Mouse (Mus musculus) kidney, adult 2 months (tissue): ENCODE results near the gene Fbxo47. TPM values are rescaled to one million over a fixed set of nuclear protein-coding genes. Genes with fewer than 3 reads are reported as not detected.
"Not testable (repeated sequence)": the region's sequence is repeated elsewhere in the genome, so short reads cannot be mapped to it uniquely, and the experiment has no call there.

Experiments used
- DNase-seq: peaks from one replicate; pipeline ENCODE4 v3.0.0; 2021
- H3K27ac ChIP-seq: fragments of 200-500 bp; 2 replicates; pipeline ENCODE4 v1.5.1; 2012; ENCODE audit warnings: low read depth, low read length, control low read depth, inconsistent platforms; ENCODE audit not compliant: insufficient read depth
- H3K27me3 ChIP-seq: fragments of 200-500 bp; replicated peaks from 2 replicates; pipeline ENCODE4 v1.6.1; 2012; ENCODE audit warnings: mild to moderate bottlenecking, moderate library complexity, low read length, inconsistent platforms; ENCODE audit not compliant: control insufficient read depth, insufficient read depth
- H3K36me3 ChIP-seq: fragments of 200-500 bp; 2 replicates; pipeline ENCODE4 v1.6.1; 2012; ENCODE audit warnings: mild to moderate bottlenecking, moderate library complexity, low read length, inconsistent platforms; ENCODE audit not compliant: control insufficient read depth, insufficient read depth
- H3K4me1 ChIP-seq: fragments of 200-500 bp; 2 replicates; pipeline ENCODE4 v1.6.1; 2011; ENCODE audit warnings: low read length; ENCODE audit not compliant: control insufficient read depth, insufficient read depth
- H3K4me3 ChIP-seq: fragments of 200-500 bp; 2 replicates; pipeline ENCODE4 v1.5.1; 2011; ENCODE audit warnings: mild to moderate bottlenecking, low read depth, low read length, control low read depth; ENCODE audit not compliant: insufficient read depth
- CTCF ChIP-seq: fragments of 200-500 bp; conservative IDR thresholded peaks from 2 replicates; pipeline ENCODE4 v1.5.1; 2011; ENCODE audit warnings: low read depth, mild to moderate bottlenecking, control low read depth, low read length, moderate library complexity, mixed read lengths; ENCODE audit not compliant: insufficient read depth, insufficient read length
- POLR2A ChIP-seq: fragments of 200-500 bp; IDR thresholded peaks from one replicate; pipeline ENCODE4 v1.6.1; 2011; ENCODE audit warnings: low read depth, low read length, control low read depth
- WGBS: fragments of 180-500 bp; shearing (Covaris S2); methylation state at CpG from one replicate; pipeline ENCODE4 v1.1.7; 2018; 5-methylcytosine and 5-hydroxymethylcytosine counted together
- polyA plus RNA-seq: library from polyadenylated mRNA; depleted of rRNA; stranded (reverse); fragments of >200 nt; gene quantifications from 2 replicates; pipeline ENCODE4 v1.2.3, GENCODE M21; 2012

Gene Fbxo47
- polyA plus RNA-seq, 1 experiment, result 0.33 TPM

DNA sequence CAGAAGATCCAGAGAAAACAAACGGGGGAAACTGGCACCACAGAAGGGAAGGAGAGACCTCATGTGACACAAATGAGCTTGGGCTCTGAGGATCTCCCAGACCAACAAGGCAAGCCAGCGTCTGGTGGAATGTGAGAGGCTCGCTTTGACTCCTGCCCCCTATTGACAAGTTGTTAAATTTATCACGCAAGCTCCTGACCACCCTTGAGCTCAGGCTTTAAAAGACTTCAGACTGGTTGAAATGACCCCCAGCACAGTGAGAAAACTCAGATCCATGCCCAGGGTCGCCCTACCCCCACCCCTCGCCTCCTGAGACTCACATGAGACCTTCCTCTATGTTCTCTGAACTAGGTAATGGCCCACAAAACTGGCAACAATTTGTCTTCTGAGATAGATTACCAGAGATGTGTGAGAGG is 43.4 kb downstream of the Fbxo47 start, which contains the start of gene B230217C12Rik:
TSS of gene B230217C12Rik (plus strand) at position 242 of the 416 bp plus-strand sequence.
- peak within 1 kb of the TSS; percentile 61; the same call in 1 of the 2 replicates for H3K27ac ChIP-seq
- peak within 1 kb of the TSS; percentile 29 for H3K4me3 ChIP-seq
- no peaks in the 10 kb centered on the region for H3K27me3 ChIP-seq
- no peaks in the 10 kb centered on the region; the same call in 1 of the 2 replicates for H3K36me3 ChIP-seq
- WGBS, result 5% methylated on average over 6 of the region's 6 CpGs
- peak; percentile 37 for DNase-seq
- TF ChIP-seq POLR2A (no peak), CTCF (peak; percentile 53)
- peaks cover 2% of the 10 kb centered on the region; the same call in 1 of the 2 replicates for H3K4me1 ChIP-seq

DNA sequence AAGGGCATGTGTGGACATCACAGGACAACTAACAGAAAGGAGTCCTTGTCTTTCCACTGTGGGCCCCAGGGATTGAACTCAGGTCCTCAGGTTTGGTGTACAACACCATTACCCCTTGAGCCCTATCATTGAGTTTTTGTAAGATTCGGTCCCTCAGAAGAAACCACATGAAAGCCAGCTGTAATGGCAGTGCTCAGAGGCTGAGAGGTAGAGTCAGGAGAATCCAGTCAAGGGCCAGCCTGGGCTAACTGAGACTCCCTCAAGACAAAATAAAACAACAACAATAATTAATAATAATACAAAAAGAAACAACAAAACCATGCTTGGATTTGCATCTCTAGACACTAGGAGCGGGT is 43.8 kb downstream of the Fbxo47 start:
- WGBS, result 66% methylated on average over 2 of the region's 2 CpGs
- H3K27me3 ChIP-seq, result no peaks in the 10 kb centered on the region
- peaks cover 2% of the 10 kb centered on the region; the same call in 1 of the 2 replicates for H3K4me1 ChIP-seq
- no peak for DNase-seq
- no peak overlapping the region for H3K27ac ChIP-seq
- TF ChIP-seq CTCF (no peak), POLR2A (no peak)
- H3K4me3 ChIP-seq, result no peak overlapping the region
- no peaks in the 10 kb centered on the region; the same call in 1 of the 2 replicates for H3K36me3 ChIP-seq

DNA sequence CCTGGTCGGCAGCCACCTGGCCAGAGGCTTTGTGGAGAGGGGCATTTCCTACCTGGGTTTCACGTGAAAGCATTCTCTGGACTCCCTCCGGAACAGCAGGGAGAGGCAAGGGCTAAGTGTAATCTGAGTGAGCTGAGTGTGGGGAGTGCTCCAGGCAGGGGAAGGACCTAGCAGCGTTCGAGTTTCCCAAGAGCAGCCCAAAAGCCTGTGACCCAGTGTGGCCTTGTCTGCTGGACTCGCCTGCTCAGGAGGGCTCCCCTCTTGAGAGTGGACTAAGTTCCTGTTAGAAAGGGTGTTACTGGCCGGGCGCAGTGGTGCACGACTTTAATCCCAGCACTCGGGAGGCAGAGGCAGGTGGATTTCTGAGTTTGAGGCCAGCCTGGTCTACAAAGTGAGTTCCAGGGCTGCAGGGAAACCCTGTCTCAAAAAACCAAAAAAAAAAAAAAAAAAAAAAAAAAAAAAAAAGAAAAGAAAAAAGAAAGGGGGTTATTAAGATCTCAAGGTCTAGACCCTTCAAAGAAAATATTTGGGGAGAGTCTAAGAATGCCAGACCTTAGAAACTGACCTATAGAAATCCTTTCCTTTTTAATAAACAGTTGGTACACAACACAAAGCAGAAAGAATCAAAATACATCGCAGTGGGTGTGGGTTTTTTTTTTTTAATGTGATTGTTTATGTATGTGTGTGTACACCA is 44.4 kb downstream of the Fbxo47 start:
- no peak for TF ChIP-seq POLR2A
- TF ChIP-seq CTCF, result no peak
- H3K4me3 ChIP-seq, result no peak overlapping the region
- 58% methylated on average over 11 of the region's 11 CpGs for WGBS
- H3K4me1 ChIP-seq, result peaks cover 2% of the 10 kb centered on the region; the same call in 1 of the 2 replicates
- DNase-seq, result no peak
- H3K27me3 ChIP-seq, result no peaks in the 10 kb centered on the region
- no peak overlapping the region for H3K27ac ChIP-seq
- no peaks in the 10 kb centered on the region; the same call in 1 of the 2 replicates for H3K36me3 ChIP-seq

DNA sequence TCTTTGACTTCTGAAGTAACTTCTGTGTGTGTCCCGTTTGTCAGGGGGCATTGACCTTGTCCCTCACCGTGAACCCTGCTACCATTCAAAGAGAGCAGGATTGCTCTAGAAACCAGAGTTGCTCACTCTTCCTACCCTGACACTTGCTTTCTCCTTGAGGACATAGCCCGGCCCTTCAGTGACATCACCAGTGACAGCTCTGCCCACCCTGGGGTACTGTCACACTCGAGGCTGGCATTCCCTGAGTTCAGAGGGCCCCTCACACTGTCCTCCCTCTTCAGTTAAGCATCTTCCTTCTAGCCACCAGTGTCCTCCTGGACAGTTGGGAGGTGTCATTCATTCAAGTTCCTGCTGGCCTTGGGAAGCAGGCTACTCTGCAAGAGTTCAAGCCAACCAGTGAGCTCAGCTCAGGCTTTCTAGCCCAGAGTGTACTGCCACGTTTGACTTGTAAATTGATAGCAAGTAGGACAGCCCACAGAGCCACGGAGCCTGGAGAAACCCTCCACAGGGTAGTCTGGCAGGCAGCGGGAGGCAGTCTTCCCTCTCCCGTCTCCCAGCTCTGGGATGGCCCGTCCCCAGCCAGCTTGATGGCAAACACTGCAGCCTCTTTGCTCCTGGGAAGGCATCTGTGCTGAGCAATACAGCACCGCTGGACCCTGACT is 45.0 kb downstream of the Fbxo47 start:
- Histone ChIP-seq H3K4me3 (no peak overlapping the region), H3K4me1 (peaks cover 2% of the 10 kb centered on the region; the same call in 1 of the 2 replicates), H3K36me3 (no peaks in the 10 kb centered on the region; the same call in 1 of the 2 replicates), H3K27ac (no peak overlapping the region), H3K27me3 (no peaks in the 10 kb centered on the region)
- whole genome bisulfite sequencing, result 45% methylated on average over 10 of the region's 10 CpGs
- TF ChIP-seq POLR2A, result no peak
- TF ChIP-seq CTCF, result no peak
- DNase-seq, result no peak

DNA sequence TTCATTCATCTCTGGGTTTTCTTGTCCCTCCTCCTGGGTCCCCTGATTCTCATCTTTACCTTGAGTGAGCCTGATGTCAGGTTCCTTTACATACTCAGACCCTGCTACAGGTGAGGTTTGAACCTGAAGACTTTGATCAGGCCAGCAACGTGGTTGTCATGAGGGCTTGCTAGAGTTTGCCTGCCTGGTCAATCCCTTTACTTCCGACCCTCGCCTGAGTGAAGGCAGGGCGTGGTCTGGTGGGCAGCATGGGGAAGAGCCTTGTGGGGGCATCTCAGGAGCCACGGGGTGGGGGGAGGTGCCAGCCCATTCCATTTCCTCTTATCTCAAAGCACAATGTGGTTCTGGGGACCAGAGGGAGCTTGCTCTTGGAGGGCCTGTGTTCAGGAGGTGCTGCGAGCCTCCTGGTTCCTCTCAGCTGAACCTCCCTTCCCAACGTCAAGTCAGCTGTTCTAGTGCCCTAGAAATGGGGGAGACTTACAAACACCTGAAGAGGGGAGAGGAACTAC is 46.3 kb downstream of the Fbxo47 start:
- Histone ChIP-seq H3K4me1 (peaks cover 2% of the 10 kb centered on the region; the same call in 1 of the 2 replicates), H3K27ac (no peak overlapping the region), H3K27me3 (no peaks in the 10 kb centered on the region), H3K36me3 (no peaks in the 10 kb centered on the region; the same call in 1 of the 2 replicates), H3K4me3 (no peak overlapping the region)
- WGBS, result 71% methylated on average over 7 of the region's 7 CpGs
- TF ChIP-seq POLR2A, result no peak
- no peak for TF ChIP-seq CTCF
- DNase-seq, result no peak

DNA sequence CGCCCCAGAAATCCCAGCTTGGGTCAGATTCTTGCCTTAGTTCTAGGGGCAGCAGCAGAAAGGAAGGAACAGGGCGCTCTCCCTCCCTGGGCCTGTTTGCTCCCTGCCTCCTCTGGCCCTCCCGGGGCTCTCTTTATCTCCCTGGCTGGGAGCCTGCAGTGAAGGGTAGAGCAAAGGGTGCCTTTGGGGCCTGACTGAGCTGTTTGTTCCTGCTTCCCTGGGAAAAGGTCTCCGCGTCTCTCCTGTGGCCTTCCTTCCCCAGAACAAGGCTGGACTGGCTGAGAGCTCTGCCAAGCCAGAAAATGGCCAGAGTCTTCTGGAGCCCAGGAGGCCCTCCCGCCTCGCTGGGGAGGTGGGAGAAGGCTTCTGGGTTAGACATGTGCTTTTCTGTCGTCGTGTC is 46.9 kb downstream of the Fbxo47 start:
- H3K27ac ChIP-seq, H3K36me3 ChIP-seq, DNase-seq, H3K4me1 ChIP-seq, H3K4me3 ChIP-seq, H3K27me3 ChIP-seq: not testable (repeated sequence)
- WGBS, result 76% methylated on average over 9 of the region's 9 CpGs

DNA sequence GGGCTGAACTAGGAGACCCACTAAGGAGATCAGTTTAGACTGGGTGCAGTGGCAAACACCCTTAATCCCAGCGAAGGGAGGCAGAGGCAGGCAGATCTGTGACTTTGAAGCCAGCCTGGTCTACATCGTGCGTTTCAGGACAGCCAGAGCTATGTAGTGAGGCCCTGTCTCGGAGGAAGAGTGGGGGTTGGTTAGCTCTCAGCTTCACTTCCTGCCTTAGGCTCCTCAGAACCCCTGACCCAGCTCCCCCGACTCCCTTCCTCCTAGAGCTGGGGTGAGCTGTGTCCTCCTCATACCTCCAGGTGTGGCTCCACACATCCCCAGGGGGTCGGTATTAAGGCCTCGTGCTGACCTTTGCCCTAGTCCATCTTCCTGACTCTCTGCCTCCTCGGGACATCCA is 47.4 kb downstream of the Fbxo47 start:
- DNase-seq, result no peak
- H3K4me3 ChIP-seq, result no peak overlapping the region
- H3K27ac ChIP-seq, result no peak overlapping the region
- TF ChIP-seq POLR2A (no peak), CTCF (no peak)
- H3K36me3 ChIP-seq, result no peaks in the 10 kb centered on the region; the same call in 1 of the 2 replicates
- peaks cover 2% of the 10 kb centered on the region; the same call in 1 of the 2 replicates for H3K4me1 ChIP-seq
- no peaks in the 10 kb centered on the region for H3K27me3 ChIP-seq
- 56% methylated on average over 8 of the region's 8 CpGs for WGBS
